Mouse (Mus musculus) thymus, postnatal 0 days (tissue): ENCODE data around the gene Poln. TPM values are rescaled to one million over a fixed set of nuclear protein-coding genes. Genes with fewer than 3 reads are reported as not detected.
A peak's percentile ranks its signal among the peaks of the same experiment; 100 is the strongest.

Experiments used
- DNase-seq: peaks from one replicate; pipeline ENCODE4 v3.0.0-alpha.2; 2015; ENCODE audit warnings: low spot score
- polyA plus RNA-seq: library from polyadenylated mRNA; unstranded; fragments of >200 nt; fragmentation: Nextera tagmentation; extraction: Ambion mirVana; gene quantifications from 2 replicates; pipeline ENCODE4 v1.2.1, GENCODE M21; 2015

The Poln gene
- polyA plus RNA-seq = 0.58 and 0.96 TPM in 2 replicates

GRCm38 (mm10) chr5:34168950-34169891 lies at the start of gene Poln, which contains the start of gene Haus3:
TSS of gene Poln (minus strand) at chr5:34169448.
TSS of gene Haus3 (minus strand) at chr5:34169527.
- peak; percentile 99 for DNase-seq

DNA sequence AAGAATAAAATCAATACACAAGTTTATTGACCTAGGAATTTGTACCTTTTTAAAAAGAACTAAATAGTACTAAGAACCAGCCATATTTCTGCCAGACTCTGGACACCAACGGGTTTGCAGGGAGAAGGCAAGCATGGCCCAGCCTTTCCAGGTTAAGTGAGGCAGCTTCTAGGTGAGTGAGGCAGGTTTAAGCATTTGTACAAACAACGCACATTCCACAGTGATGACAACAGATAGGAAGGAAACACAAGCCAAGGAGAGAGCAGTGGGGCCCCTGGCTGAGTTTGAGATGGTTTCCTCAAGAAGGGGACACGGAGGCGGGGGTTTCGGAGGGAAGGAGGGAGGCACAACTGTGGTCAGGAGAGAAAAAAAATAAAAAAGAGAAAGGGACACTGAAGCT lies 49.4 kb upstream of the Poln start:
- no peak for DNase-seq

DNA sequence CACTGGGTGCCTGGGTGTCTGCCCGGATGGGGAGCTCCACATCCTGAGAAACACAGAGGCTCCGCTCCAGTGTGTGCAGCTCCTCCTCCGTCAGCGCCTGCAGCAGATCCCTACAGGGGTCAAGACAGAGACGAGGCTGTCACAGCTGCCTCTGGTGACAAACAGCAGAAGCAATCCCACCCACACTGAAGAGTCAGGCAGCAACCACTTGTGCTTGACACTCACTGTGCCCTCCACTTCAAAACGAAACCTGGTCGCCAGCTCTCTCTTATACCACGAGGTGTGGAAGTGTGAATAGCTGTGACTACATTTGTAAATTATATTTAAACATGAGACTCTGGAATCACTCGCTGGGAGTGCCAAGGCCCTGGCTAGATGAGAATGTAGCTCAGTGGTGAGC lies 48.5 kb upstream of the Poln start:
- no peak for DNase-seq

- no peak for DNase-seq
Observed at GRCm38 (mm10) chr5:34216025-34216424, 46.8 kb upstream of the Poln start.

- DNase-seq = no peak
Observed at GRCm38 (mm10) chr5:34213659-34214058, 44.4 kb upstream of the Poln start.

DNA sequence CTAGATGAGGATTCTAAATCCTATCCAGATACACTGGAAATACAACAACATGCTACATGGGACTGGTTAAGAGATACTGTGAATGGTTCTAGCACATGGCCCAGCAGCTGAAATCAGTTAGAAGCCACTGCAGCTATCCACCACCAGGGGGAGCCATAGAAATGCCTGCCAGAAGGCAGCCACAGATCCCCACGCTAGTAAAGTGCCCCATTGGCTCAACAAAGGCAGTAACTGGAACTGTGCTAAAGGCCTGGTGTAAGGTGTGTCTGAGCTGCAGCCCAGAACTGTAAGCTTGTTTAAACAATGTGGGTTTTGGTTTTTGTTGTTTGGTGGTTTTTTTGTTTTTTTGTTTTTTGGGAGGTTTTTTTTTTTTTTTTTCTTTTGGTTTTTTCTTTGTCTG lies 41.0 kb upstream of the Poln start:
- DNase-seq = peak; percentile 90

DNA sequence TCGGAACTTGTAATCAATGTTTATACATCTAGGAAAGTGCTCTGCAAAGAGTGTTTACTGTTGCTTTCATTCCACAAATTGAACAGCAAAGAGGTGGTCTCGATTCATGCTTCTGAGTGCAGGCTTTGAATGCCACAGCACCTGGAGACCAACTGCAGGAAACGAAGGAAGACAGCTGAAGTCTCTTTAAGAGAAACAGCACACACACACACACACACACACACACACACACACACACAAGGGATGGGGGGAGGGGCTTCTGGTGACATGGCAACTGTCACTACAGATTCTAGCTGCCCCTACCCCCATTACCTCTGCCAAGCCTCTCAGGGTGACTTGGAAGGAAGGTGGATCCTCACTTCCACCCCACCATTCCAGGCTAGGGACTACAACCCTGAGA lies 38.3 kb upstream of the Poln start:
- peak; percentile 88 for DNase-seq

DNA sequence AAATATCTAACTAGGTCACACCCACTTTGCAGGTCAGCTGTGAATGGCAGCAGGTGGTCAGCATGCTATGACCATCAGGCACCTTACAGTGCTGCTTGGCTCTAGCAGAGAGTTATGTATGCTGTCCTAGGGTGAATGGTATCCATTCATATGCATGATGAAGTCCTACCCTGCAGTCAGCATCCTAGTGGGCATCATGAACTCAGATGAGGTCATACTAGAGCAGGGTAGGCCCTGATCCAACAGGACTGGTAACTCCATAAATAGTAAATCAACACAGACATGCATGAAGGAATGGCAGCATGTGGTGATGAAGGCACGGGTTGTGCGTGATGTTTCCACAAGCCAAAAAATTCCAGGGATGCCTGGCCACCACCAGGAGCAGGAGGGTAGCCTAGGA lies 36.5 kb upstream of the Poln start:
- DNase-seq = no peak

DNA sequence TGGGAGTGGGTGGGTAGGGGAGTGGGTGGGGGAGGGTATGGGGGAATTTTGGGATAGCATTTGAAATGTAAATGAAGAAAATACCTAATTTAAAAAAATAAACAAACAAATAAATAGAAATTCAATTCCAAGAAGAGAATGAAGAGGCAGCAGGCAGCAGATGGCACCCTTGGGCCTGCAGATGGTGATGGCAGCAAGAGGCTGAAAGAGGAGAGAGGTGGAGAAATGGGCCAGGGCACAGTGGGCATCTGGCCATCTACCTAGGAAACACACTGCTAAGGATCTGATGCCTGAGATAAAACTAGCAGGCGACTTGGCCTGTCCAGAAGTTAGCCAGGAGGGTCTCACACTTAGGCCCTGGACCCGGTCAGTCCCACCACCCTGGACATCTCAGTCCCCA lies 35.7 kb upstream of the Poln start:
- DNase-seq = no peak

DNA sequence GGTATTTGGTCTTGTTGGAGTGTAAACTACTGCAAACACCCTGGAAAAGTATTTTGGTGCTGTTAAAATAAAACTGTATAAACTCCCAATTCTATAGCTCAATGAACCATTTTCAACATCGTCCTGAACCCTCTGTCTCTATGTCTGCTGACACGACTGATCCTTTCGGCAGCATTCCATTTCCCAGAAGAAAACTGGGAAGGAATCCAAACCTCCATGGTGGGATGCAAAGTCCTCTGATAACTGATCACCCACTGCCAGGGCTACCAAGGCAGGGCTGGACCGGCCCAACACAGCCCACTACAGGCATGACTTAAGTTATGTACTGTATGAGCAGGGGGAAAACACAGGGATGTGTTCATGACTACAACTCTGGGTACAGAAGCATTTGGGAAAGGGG lies 32.8 kb upstream of the Poln start:
- no peak for DNase-seq

DNA sequence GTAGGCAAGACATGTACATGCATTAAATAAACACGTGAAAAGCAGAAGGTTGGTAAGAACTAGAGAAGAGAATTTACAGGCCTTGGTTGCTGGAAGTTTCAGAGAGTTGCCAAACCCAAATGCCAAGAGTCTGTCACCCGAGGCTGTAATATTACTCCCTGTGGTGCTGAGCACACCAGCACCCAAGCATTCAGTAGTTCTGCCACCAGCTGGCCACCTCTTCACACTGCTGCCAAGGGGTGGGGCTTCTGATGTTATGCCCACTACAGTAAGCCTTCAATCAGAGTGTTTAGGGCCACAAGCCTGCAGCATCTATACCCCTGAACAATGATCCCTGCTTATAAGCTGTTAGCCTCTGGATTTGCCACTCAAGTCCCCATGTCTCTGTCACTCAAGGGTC lies 32.1 kb upstream of the Poln start:
- DNase-seq = peak; percentile 60

DNA sequence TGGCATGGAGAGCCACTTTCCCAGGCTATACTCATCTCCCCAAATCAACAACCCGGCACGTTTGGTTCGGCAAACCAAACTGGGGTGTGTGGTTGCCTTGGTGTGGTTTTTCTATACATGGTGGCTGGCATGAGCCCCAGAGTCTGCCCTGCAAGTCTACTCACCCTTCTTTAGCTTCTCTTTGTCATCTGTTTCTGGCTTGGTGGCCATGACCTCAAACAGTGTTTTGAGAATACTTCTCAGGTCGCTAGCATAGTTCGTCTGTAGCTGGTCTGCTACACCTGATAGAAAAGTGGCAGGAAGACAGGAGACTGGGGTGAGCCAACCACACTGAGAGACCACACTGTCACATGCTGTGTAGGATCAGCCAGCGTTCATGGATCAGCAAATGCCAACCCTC lies 29.4 kb upstream of the Poln start:
- peak; percentile 52 for DNase-seq

DNA sequence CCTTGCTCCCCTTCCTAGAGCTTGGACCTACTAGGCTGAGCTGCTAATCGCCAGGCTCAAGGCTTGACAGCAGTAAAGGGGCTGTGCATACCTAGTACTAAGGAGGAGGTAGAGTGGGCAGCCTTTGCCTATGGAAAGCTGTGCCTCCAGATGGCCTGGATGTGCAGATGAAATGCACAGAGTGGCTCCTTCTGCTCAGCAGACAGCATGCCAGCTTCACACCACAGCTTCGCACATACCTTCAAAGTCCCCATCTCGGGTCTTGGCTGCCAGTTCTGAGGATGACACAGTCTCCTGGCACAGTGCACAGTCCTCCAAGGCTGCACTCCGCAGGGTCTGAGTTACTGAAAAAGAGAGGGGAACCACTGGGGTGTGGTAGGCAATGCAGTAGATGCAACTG lies 28.0 kb upstream of the Poln start:
- DNase-seq = peak; percentile 32

- peak; percentile 95 for DNase-seq
Observed at GRCm38 (mm10) chr5:34196423-34196822, 27.2 kb upstream of the Poln start.

- no peak for DNase-seq
Observed at GRCm38 (mm10) chr5:34195786-34196185, 26.5 kb upstream of the Poln start.

DNA sequence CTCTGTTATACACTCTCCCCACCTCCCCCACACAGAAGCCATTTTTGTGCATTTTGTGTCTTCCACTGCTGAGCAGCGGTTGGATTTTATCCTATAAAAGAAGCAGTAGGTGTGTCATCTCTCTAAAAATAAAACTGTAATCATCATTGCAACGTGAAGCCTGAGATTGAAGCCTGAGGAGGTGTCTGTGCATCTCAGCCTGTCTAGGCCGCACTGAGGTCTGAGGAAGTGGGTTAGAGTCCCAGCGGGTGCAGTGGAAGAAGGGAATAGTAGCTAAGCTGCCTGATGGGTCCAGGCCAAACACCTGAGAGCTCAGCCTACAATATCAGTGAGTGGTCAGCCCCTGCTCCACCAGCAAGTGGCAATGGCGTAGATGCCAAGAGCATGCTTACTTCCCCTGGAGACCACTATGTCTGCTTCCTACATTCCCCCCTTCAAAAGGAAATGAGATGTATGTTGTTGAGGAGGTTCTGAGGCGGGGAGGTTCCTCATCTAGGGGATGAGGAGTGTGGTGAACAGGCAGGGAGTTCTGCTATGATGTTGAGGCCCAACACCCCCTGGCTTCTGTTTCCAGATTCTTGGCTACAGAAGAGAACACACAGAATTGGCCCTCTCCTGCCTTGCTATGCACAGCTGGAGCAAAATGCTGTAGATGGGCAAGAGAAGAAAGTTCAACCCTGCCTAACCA lies 25.9 kb upstream of the Poln start:
- DNase-seq = peak; percentile 48

- peak; percentile 43 for DNase-seq
Observed at GRCm38 (mm10) chr5:34194426-34194825, 25.2 kb upstream of the Poln start.

- DNase-seq = no peak
Observed at GRCm38 (mm10) chr5:34191843-34192242, 22.6 kb upstream of the Poln start.

DNA sequence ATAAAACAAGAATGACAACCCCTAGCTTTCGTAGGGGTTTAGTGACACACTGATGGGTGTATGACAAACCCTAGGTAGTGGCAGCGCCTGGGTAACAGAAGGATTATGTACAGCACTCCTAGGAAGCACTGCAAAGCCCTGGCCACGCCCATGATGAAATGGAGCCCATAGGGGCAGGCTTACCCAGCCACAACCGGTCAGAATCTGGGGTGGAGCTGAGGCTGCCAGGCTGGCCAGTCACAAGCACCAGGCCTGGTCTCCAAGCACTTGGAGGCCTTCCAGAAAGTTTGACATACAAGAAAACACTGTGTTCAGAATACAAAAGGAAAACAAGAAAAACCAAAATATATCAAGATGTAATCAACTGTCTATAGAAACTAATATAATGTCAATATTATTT lies 21.8 kb upstream of the Poln start:
- no peak for DNase-seq

- no peak for DNase-seq
Observed at GRCm38 (mm10) chr5:34189521-34189920, 20.3 kb upstream of the Poln start.

DNA sequence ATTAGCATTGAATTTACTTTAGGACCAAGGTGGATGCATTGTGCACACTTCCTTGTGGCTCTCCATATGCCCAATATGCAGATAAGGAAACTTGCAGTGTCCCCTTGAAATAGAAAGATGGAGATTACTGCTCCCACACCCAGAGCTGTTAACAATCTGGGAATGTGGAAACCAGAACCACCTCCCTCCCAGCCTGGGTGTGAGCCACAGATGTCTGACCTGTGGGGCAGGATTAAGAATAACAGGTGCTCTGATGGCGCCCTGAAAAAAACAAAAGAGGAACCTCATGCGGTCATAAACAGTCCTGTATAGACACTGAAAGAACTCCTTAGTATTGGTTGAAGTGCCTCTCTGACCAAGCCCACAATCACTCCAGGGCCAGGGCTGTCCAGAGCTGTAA lies 19.6 kb upstream of the Poln start:
- no peak for DNase-seq

GRCm38 (mm10) chr5:34187601-34188316 lies 18.5 kb upstream of the Poln start, which contains the start of gene Mxd4:
TSS of gene Mxd4 (minus strand) at chr5:34187720.
- peak; percentile 99 for DNase-seq
